Mouse (Mus musculus): ENCODE results near the gene Tgfbrap1. TPM values are rescaled to one million over a fixed set of nuclear protein-coding genes. Genes with fewer than 3 reads are reported as not detected.

Tgfbrap1 gene
- total and polyA plus RNA-seq, 3 experiments: 13.0 to 44.5 (median 19.7) TPM

GRCm38 (mm10) chr1:43130219-43130981 lies 32.0 kb upstream of the Tgfbrap1 start:
- Histone ChIP-seq H3K9me3 (replicated peaks) (no peaks in the 10 kb centered on the region), H3K4me3 (ENCODE audit: low read depth, low read length) (no peak overlapping the region), H3K36me3 (replicated peaks) (no peaks in the 10 kb centered on the region), H3K4me1 (ENCODE audit: insufficient read depth, low read depth, low read length) (peaks cover 3% of the 10 kb centered on the region; the same call in 1 of the 2 replicates), H3K27me3 (ENCODE audit: insufficient read depth, low read length) (peaks cover 31% of the 10 kb centered on the region)
- TF ChIP-seq GATA1 (IDR thresholded peaks at IDR 0.05; ENCODE audit: borderline replicate concordance, low read length) (no peak), TAL1 (conservative IDR thresholded peaks at IDR 0.05; ENCODE audit: low read depth, low read length) (no peak)
- DNase-seq (ENCODE audit: low spot score): no peak
- no peak for ATAC-seq (ENCODE audit: extremely low read depth, insufficient number of reproducible peaks, low FRiP score, poor library complexity, severe bottlenecking)

GRCm38 (mm10) chr1:43127820-43128610 lies 29.6 kb upstream of the Tgfbrap1 start:
- no peak for TF ChIP-seq TAL1 (conservative IDR thresholded peaks at IDR 0.05; ENCODE audit: low read depth, low read length)
- no peak for TF ChIP-seq POLR2AphosphoS5 (IDR thresholded peaks at IDR 0.05; ENCODE audit: insufficient replicate concordance, low read depth, low read length)
- no peak for TF ChIP-seq GATA2 (IDR thresholded peaks at IDR 0.05; ENCODE audit: borderline replicate concordance, low read depth, low read length)
- Histone ChIP-seq H3K9me3 (replicated peaks) (no peaks in the 10 kb centered on the region), H3K36me3 (replicated peaks) (no peaks in the 10 kb centered on the region), H3K4me1 (ENCODE audit: insufficient read depth, low read depth, low read length) (peaks cover 5% of the 10 kb centered on the region; the same call in 1 of the 2 replicates), H3K27me3 (ENCODE audit: insufficient read depth, low read length) (peaks cover 36% of the 10 kb centered on the region), H3K4me3 (ENCODE audit: low read depth, low read length) (no peak overlapping the region)
- DNase-seq (ENCODE audit: low spot score): no peak
- ATAC-seq (ENCODE audit: extremely low read depth, insufficient number of reproducible peaks, low FRiP score, poor library complexity, severe bottlenecking): no peak

GRCm38 (mm10) chr1:43127196-43127595 lies 28.8 kb upstream of the Tgfbrap1 start:
- TF ChIP-seq GATA1 (IDR thresholded peaks at IDR 0.05; ENCODE audit: borderline replicate concordance, low read length) (no peak), TAL1 (conservative IDR thresholded peaks at IDR 0.05; ENCODE audit: low read depth, low read length) (no peak), POLR2AphosphoS5 (IDR thresholded peaks at IDR 0.05; ENCODE audit: insufficient replicate concordance, low read depth, low read length) (no peak), CTCF (IDR thresholded peaks at IDR 0.05; ENCODE audit: low read depth, low read length) (no peak), GATA2 (IDR thresholded peaks at IDR 0.05; ENCODE audit: borderline replicate concordance, low read depth, low read length) (no peak)
- no peak for ATAC-seq (ENCODE audit: extremely low read depth, insufficient number of reproducible peaks, low FRiP score, poor library complexity, severe bottlenecking)

GRCm38 (mm10) chr1:43124726-43125125 lies 26.3 kb upstream of the Tgfbrap1 start:
- Histone ChIP-seq H3K4me1 (ENCODE audit: insufficient read depth, low read depth, low read length) (peaks cover 5% of the 10 kb centered on the region; the same call in 1 of the 2 replicates), H3K9me3 (replicated peaks) (no peaks in the 10 kb centered on the region), H3K4me3 (ENCODE audit: low read depth, low read length) (no peak overlapping the region), H3K27me3 (ENCODE audit: insufficient read depth, low read length) (peaks cover 23% of the 10 kb centered on the region), H3K36me3 (replicated peaks) (no peaks in the 10 kb centered on the region)
- no peak for TF ChIP-seq GATA2 (IDR thresholded peaks at IDR 0.05; ENCODE audit: borderline replicate concordance, low read depth, low read length)
- TF ChIP-seq CTCF (IDR thresholded peaks at IDR 0.05; ENCODE audit: low read depth, low read length): no peak
- TF ChIP-seq TAL1 (conservative IDR thresholded peaks at IDR 0.05; ENCODE audit: low read depth, low read length): no peak
- TF ChIP-seq POLR2AphosphoS5 (IDR thresholded peaks at IDR 0.05; ENCODE audit: insufficient replicate concordance, low read depth, low read length): no peak
- no peak for TF ChIP-seq GATA1 (IDR thresholded peaks at IDR 0.05; ENCODE audit: borderline replicate concordance, low read length)
- DNase-seq (ENCODE audit: low spot score) (no peak), ATAC-seq (ENCODE audit: extremely low read depth, insufficient number of reproducible peaks, low FRiP score, poor library complexity, severe bottlenecking) (no peak)

More at GRCm38 (mm10) chr1:43127196-43127595, 28.8 kb upstream of the Tgfbrap1 start:
- H3K36me3 ChIP-seq (replicated peaks): no peaks in the 10 kb centered on the region
- H3K9me3 ChIP-seq (replicated peaks): no peaks in the 10 kb centered on the region
- no peak for DNase-seq (ENCODE audit: low spot score)
- no peak overlapping the region for H3K4me3 ChIP-seq (ENCODE audit: low read depth, low read length)
- H3K4me1 ChIP-seq (ENCODE audit: insufficient read depth, low read depth, low read length): peaks cover 5% of the 10 kb centered on the region; the same call in 1 of the 2 replicates
- H3K27me3 ChIP-seq (ENCODE audit: insufficient read depth, low read length): peaks cover 34% of the 10 kb centered on the region

- DNase-seq (ENCODE audit: low spot score) (no peak), ATAC-seq (ENCODE audit: extremely low read depth, insufficient number of reproducible peaks, low FRiP score, poor library complexity, severe bottlenecking) (no peak)
- Histone ChIP-seq H3K4me1 (ENCODE audit: insufficient read depth, low read depth, low read length) (peaks cover 2% of the 10 kb centered on the region; the same call in 1 of the 2 replicates), H3K36me3 (replicated peaks) (peaks cover 10% of the 10 kb centered on the region), H3K9me3 (replicated peaks) (no peaks in the 10 kb centered on the region), H3K27me3 (ENCODE audit: insufficient read depth, low read length) (peaks cover 18% of the 10 kb centered on the region), H3K4me3 (ENCODE audit: low read depth, low read length) (no peak overlapping the region)
- no peak for TF ChIP-seq GATA1 (IDR thresholded peaks at IDR 0.05; ENCODE audit: borderline replicate concordance, low read length)
- no peak for TF ChIP-seq CTCF (IDR thresholded peaks at IDR 0.05; ENCODE audit: low read depth, low read length)
- TF ChIP-seq POLR2AphosphoS5 (IDR thresholded peaks at IDR 0.05; ENCODE audit: insufficient replicate concordance, low read depth, low read length): no peak
- no peak for TF ChIP-seq TAL1 (conservative IDR thresholded peaks at IDR 0.05; ENCODE audit: low read depth, low read length)
- TF ChIP-seq GATA2 (IDR thresholded peaks at IDR 0.05; ENCODE audit: borderline replicate concordance, low read depth, low read length): no peak
Measured at GRCm38 (mm10) chr1:43122616-43123015, 24.2 kb upstream of the Tgfbrap1 start.

GRCm38 (mm10) chr1:43120950-43121349 lies 22.5 kb upstream of the Tgfbrap1 start:
- no peaks in the 10 kb centered on the region for H3K9me3 ChIP-seq (replicated peaks)

More at GRCm38 (mm10) chr1:43120950-43121349, 22.5 kb upstream of the Tgfbrap1 start:
- DNase-seq (ENCODE audit: low spot score) (no peak), ATAC-seq (ENCODE audit: extremely low read depth, insufficient number of reproducible peaks, low FRiP score, poor library complexity, severe bottlenecking) (no peak)
- TF ChIP-seq CTCF (IDR thresholded peaks at IDR 0.05; ENCODE audit: low read depth, low read length) (no peak), TAL1 (conservative IDR thresholded peaks at IDR 0.05; ENCODE audit: low read depth, low read length) (no peak), POLR2AphosphoS5 (IDR thresholded peaks at IDR 0.05; ENCODE audit: insufficient replicate concordance, low read depth, low read length) (no peak), GATA2 (IDR thresholded peaks at IDR 0.05; ENCODE audit: borderline replicate concordance, low read depth, low read length) (no peak), GATA1 (IDR thresholded peaks at IDR 0.05; ENCODE audit: borderline replicate concordance, low read length) (no peak)
- peaks cover 2% of the 10 kb centered on the region; the same call in 1 of the 2 replicates for H3K4me1 ChIP-seq (ENCODE audit: insufficient read depth, low read depth, low read length)
- peaks cover 26% of the 10 kb centered on the region for H3K36me3 ChIP-seq (replicated peaks)
- no peak overlapping the region for H3K4me3 ChIP-seq (ENCODE audit: low read depth, low read length)
- H3K27me3 ChIP-seq (ENCODE audit: insufficient read depth, low read length): peaks cover 10% of the 10 kb centered on the region
